Mouse (Mus musculus): ENCODE measurements around the gene B4galt1. TPM values are rescaled to one million over a fixed set of nuclear protein-coding genes. Genes with fewer than 3 reads are reported as not detected.
A peak's percentile ranks its signal among the peaks of the same experiment; 100 is the strongest.

B4galt1 gene
- polyA plus RNA-seq (2015; fragmentation: Nextera tagmentation; extraction: Ambion mirVana) = 50.1 and 51.2 TPM in 2 replicates

DNA sequence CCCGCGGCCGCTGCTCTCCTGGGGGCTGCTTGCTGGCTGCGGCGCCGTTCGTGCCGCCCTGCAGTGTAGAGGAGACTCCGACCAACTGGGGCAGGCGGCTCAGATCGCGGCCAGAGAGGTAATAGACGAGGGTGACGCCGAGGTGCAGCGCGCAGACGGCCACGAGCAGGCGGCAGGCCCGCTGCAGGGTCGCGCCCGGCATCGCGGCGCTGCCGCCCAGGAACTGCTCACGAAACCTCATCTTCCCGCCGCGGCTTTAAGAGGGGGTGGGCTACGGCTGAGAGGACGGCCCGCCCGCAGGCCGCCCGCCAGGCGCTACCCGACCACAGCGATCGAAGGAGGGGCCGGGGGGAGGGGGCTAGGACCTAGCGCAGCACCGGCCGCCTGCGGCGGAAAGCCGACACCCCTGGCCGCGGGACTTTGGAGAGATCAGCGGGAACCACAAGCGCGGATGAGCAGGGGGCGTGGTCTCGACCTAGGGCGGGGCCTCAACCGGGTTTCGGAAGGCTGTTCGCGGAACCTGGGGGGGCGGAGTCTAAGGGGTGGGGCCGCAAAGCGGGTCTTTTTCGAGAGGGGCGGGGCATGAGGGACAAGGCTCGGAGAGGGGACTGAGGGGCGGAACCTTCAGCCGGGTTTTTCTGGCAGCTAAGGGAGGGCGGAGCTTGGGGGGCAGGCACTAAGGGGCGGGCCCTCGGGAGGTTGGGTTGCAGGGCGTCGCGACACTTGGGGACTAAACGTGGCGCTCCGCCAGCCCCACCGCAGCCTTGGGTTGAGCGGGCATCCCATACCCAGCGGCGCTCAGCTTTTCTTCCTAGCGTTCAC lies at the start of gene B4galt1:
B4galt1 (minus strand) TSS at position 441 of the 822 bp plus-strand sequence.
- Histone ChIP-seq H3K9ac (ENCODE audit: low read length) (peak within 1 kb of the TSS; percentile 91), H3K4me2 (ENCODE audit: low read depth, low read length) (peak within 1 kb of the TSS; percentile 83), H3K27ac (ENCODE audit: low read length) (peak within 1 kb of the TSS; percentile 93), H3K4me1 (ENCODE audit: control insufficient read depth, insufficient read depth, low read length) (peaks cover 28% of the 10 kb centered on the region), H3K4me3 (replicated peaks; ENCODE audit: low read length) (peak within 1 kb of the TSS; percentile 71), H3K9me3 (replicated peaks; ENCODE audit: control insufficient read depth, low read length) (no peaks in the 10 kb centered on the region), H3K36me3 (ENCODE audit: control insufficient read depth, insufficient read depth, low read length) (no peaks in the 10 kb centered on the region), H3K27me3 (ENCODE audit: control insufficient read depth, insufficient read depth, low read length) (no peaks in the 10 kb centered on the region)
- WGBS = under 1% methylated on average over 73 of the region's 83 CpGs
- peak; percentile 95 for ATAC-seq (ENCODE audit: insufficient read depth, low FRiP score)

DNA sequence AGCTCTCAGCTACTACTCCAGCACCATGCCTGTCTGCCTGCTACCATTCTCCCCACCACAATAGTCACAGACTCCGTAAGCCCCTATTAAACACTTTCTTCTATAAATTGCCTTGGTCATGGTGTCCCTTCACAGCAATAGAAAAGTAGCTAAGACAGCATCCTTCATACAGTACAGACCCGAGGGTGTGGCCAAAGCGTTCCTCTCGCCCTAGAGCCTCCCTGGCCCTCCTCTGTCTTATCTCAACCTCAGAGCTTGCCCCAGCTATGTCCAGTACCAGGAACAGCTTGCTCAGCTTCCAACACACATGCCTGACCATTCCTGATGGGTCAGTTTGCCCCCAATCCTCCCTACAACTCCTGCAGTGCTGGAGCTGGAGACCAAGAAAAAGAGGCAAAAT lies 46.8 kb upstream of the B4galt1 start:
- Histone ChIP-seq H3K27me3 (ENCODE audit: control insufficient read depth, insufficient read depth, low read length) (no peaks in the 10 kb centered on the region), H3K36me3 (ENCODE audit: control insufficient read depth, insufficient read depth, low read length) (no peaks in the 10 kb centered on the region)
- WGBS = 92% methylated on average over 4 of the region's 4 CpGs

DNA sequence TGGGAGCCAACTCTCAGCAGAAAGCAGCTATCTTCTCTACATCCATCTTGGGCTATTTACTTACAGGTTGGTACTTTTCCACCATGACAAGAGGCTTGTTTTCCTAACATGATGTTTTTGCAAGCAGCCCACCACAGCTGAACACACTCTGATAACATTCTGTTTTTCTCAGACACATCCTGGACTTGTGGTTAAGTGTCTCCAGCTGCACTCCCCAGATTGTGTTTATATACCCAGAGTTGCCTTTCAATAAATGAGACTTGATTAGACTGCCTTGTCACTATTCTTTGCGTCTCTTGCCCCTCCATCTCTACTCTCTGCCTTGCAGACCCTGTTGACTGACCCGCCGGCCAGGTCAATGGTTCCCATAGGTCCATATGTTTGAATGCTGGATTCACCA lies 46.3 kb upstream of the B4galt1 start:
- no peak overlapping the region for H3K4me3 ChIP-seq (replicated peaks; ENCODE audit: low read length)
- H3K9me3 ChIP-seq (replicated peaks; ENCODE audit: control insufficient read depth, low read length) = peaks cover 7% of the 10 kb centered on the region; the same call in 1 of the 2 replicates
- H3K4me2 ChIP-seq (ENCODE audit: low read depth, low read length) = no peak overlapping the region
- 86% methylated on average over 3 of the region's 3 CpGs for WGBS
- no peak for ATAC-seq (ENCODE audit: insufficient read depth, low FRiP score)
- H3K27ac ChIP-seq (ENCODE audit: low read length) = 0 out of 2 replicates have a peak overlapping the region, but pooled peaks have one; percentile 38
- H3K27me3 ChIP-seq (ENCODE audit: control insufficient read depth, insufficient read depth, low read length) = no peaks in the 10 kb centered on the region
- H3K4me1 ChIP-seq (ENCODE audit: control insufficient read depth, insufficient read depth, low read length) = no peaks in the 10 kb centered on the region
- no peak overlapping the region for H3K9ac ChIP-seq (ENCODE audit: low read length)
- no peaks in the 10 kb centered on the region for H3K36me3 ChIP-seq (ENCODE audit: control insufficient read depth, insufficient read depth, low read length)

More for the DNA sequence above, 46.8 kb upstream of the B4galt1 start:
- Histone ChIP-seq H3K4me2 (ENCODE audit: low read depth, low read length) (no peak overlapping the region), H3K4me1 (ENCODE audit: control insufficient read depth, insufficient read depth, low read length) (no peaks in the 10 kb centered on the region), H3K4me3 (replicated peaks; ENCODE audit: low read length) (no peak overlapping the region), H3K9me3 (replicated peaks; ENCODE audit: control insufficient read depth, low read length) (peaks cover 4% of the 10 kb centered on the region; the same call in 1 of the 2 replicates), H3K9ac (ENCODE audit: low read length) (no peak overlapping the region), H3K27ac (ENCODE audit: low read length) (no peak overlapping the region)
- ATAC-seq (ENCODE audit: insufficient read depth, low FRiP score) = no peak

GRCm38 (mm10) chr4:40899264-40899663 lies 45.5 kb upstream of the B4galt1 start:
- WGBS = 55% methylated on average over 2 of the region's 2 CpGs
- peak overlapping the region; percentile 38; the same call in 1 of the 2 replicates for H3K27ac ChIP-seq (ENCODE audit: low read length)
- no peak overlapping the region for H3K4me3 ChIP-seq (replicated peaks; ENCODE audit: low read length)

GRCm38 (mm10) chr4:40898476-40899044 lies 44.8 kb upstream of the B4galt1 start:
- Histone ChIP-seq H3K27ac (ENCODE audit: low read length) (no peak overlapping the region), H3K4me2 (ENCODE audit: low read depth, low read length) (no peak overlapping the region), H3K27me3 (ENCODE audit: control insufficient read depth, insufficient read depth, low read length) (no peaks in the 10 kb centered on the region), H3K4me1 (ENCODE audit: control insufficient read depth, insufficient read depth, low read length) (no peaks in the 10 kb centered on the region), H3K4me3 (replicated peaks; ENCODE audit: low read length) (no peak overlapping the region), H3K36me3 (ENCODE audit: control insufficient read depth, insufficient read depth, low read length) (no peaks in the 10 kb centered on the region), H3K9ac (ENCODE audit: low read length) (no peak overlapping the region), H3K9me3 (replicated peaks; ENCODE audit: control insufficient read depth, low read length) (peaks cover 7% of the 10 kb centered on the region; the same call in 1 of the 2 replicates)
- WGBS = 79% methylated on average over 6 of the region's 6 CpGs
- peak; percentile 35; the same call in 1 of the 2 replicates for ATAC-seq (ENCODE audit: insufficient read depth, low FRiP score)

More at GRCm38 (mm10) chr4:40899264-40899663, 45.5 kb upstream of the B4galt1 start:
- Histone ChIP-seq H3K4me1 (ENCODE audit: control insufficient read depth, insufficient read depth, low read length) (no peaks in the 10 kb centered on the region), H3K27me3 (ENCODE audit: control insufficient read depth, insufficient read depth, low read length) (no peaks in the 10 kb centered on the region), H3K36me3 (ENCODE audit: control insufficient read depth, insufficient read depth, low read length) (no peaks in the 10 kb centered on the region), H3K9ac (ENCODE audit: low read length) (no peak overlapping the region), H3K4me2 (ENCODE audit: low read depth, low read length) (no peak overlapping the region), H3K9me3 (replicated peaks; ENCODE audit: control insufficient read depth, low read length) (peaks cover 7% of the 10 kb centered on the region; the same call in 1 of the 2 replicates)
- ATAC-seq (ENCODE audit: insufficient read depth, low FRiP score) = peak; percentile 58; the same call in 1 of the 2 replicates

DNA sequence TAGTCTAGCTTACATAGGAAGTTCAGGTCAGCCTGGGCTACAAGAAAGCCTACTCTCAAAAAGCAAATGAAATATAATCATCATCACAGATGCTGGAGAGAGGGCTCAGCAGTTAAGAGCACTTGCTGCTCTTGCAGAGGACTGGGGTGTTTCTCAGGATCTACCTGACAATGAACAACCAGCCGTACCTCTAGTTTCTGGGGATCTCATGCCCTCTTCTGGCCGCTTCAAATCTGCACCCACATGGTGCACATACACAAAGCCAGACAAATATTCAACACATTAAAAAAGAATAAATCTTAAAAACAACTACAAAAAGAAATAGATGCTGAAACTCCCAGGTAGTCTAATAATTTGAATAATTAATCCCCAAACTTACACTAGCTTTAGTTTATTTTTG lies 41.8 kb upstream of the B4galt1 start:
- 98% methylated on average over 2 of the region's 2 CpGs for WGBS
- Histone ChIP-seq H3K36me3 (ENCODE audit: control insufficient read depth, insufficient read depth, low read length) (no peaks in the 10 kb centered on the region), H3K4me3 (replicated peaks; ENCODE audit: low read length) (no peak overlapping the region), H3K9me3 (replicated peaks; ENCODE audit: control insufficient read depth, low read length) (peaks cover 7% of the 10 kb centered on the region; the same call in 1 of the 2 replicates), H3K4me1 (ENCODE audit: control insufficient read depth, insufficient read depth, low read length) (no peaks in the 10 kb centered on the region), H3K27me3 (ENCODE audit: control insufficient read depth, insufficient read depth, low read length) (no peaks in the 10 kb centered on the region), H3K27ac (ENCODE audit: low read length) (no peak overlapping the region), H3K9ac (ENCODE audit: low read length) (no peak overlapping the region), H3K4me2 (ENCODE audit: low read depth, low read length) (no peak overlapping the region)
- ATAC-seq (ENCODE audit: insufficient read depth, low FRiP score) = no peak

DNA sequence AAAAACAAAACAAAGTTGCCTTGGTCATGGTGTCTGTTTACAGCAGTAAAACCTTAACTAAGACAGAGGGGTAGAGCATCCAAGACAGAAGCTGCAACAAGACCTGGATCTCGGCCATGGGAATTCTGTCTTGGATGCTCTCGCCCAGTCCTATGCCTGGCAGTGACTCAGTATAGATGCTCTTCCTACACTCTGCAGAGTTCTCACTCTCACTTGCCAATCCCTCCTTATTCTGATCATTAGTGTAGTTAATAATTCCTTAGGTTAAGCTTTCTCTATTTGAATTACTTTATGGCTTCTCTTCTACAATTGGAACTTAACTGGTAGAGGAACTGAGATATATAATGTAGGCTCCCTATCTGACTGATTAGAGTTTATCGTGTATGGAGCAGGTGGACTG lies 41.3 kb upstream of the B4galt1 start:
- no peak overlapping the region for H3K4me2 ChIP-seq (ENCODE audit: low read depth, low read length)
- ATAC-seq (ENCODE audit: insufficient read depth, low FRiP score) = no peak

DNA sequence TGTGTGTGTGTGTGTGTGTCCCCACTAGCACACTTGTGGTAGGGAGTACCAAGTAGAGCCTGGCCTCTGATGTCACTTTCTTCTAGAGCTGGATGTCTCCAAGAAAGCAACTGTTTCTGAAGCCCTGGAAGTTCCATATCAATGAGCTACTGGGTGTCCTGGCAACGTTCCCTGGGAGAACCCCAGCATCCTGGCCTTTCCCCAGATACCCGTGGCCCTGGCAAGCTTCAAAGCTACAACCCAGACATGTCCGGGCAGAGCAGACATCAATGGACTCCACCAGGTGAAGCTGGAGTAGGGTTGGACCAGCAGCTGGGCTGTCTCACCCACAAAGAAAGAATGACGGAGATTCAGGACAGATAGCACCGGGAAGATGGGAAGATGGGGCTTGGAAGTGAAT lies 37.4 kb upstream of the B4galt1 start:
- WGBS = 71% methylated on average over 5 of the region's 5 CpGs
- Histone ChIP-seq H3K27me3 (ENCODE audit: control insufficient read depth, insufficient read depth, low read length) (no peaks in the 10 kb centered on the region), H3K27ac (ENCODE audit: low read length) (no peak overlapping the region), H3K4me3 (replicated peaks; ENCODE audit: low read length) (no peak overlapping the region), H3K4me2 (ENCODE audit: low read depth, low read length) (no peak overlapping the region), H3K9me3 (replicated peaks; ENCODE audit: control insufficient read depth, low read length) (peaks cover 3% of the 10 kb centered on the region; the same call in 1 of the 2 replicates), H3K9ac (ENCODE audit: low read length) (no peak overlapping the region), H3K36me3 (ENCODE audit: control insufficient read depth, insufficient read depth, low read length) (no peaks in the 10 kb centered on the region), H3K4me1 (ENCODE audit: control insufficient read depth, insufficient read depth, low read length) (no peaks in the 10 kb centered on the region)
- ATAC-seq (ENCODE audit: insufficient read depth, low FRiP score) = no peak

More for the DNA sequence above, 41.3 kb upstream of the B4galt1 start:
- Histone ChIP-seq H3K4me3 (replicated peaks; ENCODE audit: low read length) (no peak overlapping the region), H3K36me3 (ENCODE audit: control insufficient read depth, insufficient read depth, low read length) (no peaks in the 10 kb centered on the region), H3K4me1 (ENCODE audit: control insufficient read depth, insufficient read depth, low read length) (no peaks in the 10 kb centered on the region), H3K27ac (ENCODE audit: low read length) (no peak overlapping the region), H3K9me3 (replicated peaks; ENCODE audit: control insufficient read depth, low read length) (peaks cover 5% of the 10 kb centered on the region; the same call in 1 of the 2 replicates), H3K9ac (ENCODE audit: low read length) (no peak overlapping the region), H3K27me3 (ENCODE audit: control insufficient read depth, insufficient read depth, low read length) (no peaks in the 10 kb centered on the region)
- WGBS = 84% methylated on average over 3 of the region's 3 CpGs

DNA sequence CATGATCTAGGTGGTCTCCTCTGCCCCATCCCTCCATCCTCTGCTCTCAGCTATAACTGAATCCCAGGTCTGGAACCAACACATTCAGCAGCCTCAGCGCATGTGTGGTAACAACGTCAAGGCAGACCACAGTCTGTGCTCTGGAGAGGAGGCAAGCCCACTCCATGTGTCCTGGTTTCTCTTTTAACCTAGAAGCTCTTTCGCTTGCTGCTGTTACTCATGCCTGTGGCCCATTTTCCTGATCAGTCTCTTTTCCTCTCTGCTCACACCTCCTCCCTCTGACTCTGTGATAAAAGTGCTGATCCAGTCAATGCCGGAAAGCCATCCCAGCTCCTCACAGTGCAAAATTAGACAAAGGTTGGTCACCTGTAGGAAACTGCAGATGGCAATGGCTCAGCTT lies 36.2 kb upstream of the B4galt1 start:
- no peaks in the 10 kb centered on the region for H3K36me3 ChIP-seq (ENCODE audit: control insufficient read depth, insufficient read depth, low read length)
- no peak overlapping the region for H3K4me2 ChIP-seq (ENCODE audit: low read depth, low read length)
- no peak for ATAC-seq (ENCODE audit: insufficient read depth, low FRiP score)
- H3K27ac ChIP-seq (ENCODE audit: low read length) = no peak overlapping the region
- no peak overlapping the region for H3K4me3 ChIP-seq (replicated peaks; ENCODE audit: low read length)
- no peaks in the 10 kb centered on the region for H3K27me3 ChIP-seq (ENCODE audit: control insufficient read depth, insufficient read depth, low read length)
- no peaks in the 10 kb centered on the region for H3K9me3 ChIP-seq (replicated peaks; ENCODE audit: control insufficient read depth, low read length)
- H3K9ac ChIP-seq (ENCODE audit: low read length) = no peak overlapping the region
- 86% methylated on average over 4 of the region's 4 CpGs for WGBS
- H3K4me1 ChIP-seq (ENCODE audit: control insufficient read depth, insufficient read depth, low read length) = no peaks in the 10 kb centered on the region
